Mouse (Mus musculus): ENCODE measurements around the gene Treml1.

DNA sequence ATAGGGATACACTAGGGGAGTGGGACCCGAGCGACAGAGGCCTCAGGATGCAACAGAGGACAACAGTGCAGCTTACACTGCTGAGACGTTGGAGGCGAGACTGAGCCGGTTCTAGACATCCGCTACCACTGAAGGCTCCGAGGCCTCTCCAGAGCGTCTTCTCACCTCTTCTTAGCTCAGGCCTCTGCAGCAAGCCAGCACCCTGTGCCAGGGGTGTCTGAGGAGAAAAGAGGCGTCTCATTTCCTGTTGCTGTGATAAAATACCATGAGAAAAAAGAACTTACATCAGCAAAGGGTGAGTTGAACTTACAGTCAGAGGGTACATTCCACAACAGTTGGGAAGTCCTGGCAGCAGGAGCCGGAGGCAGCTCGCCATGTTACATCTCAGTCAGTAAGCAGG lies 34.1 kb upstream of the Treml1 start:
- TF ChIP-seq CTCF (IDR thresholded peaks at IDR 0.05; ENCODE audit: low read depth) (no peak), EP300 (IDR thresholded peaks at IDR 0.05; ENCODE audit: low read depth) (no peak)

All from heart, postnatal 0 days (tissue).